Mouse (Mus musculus) layer of hippocampus, adult 18-20 months (tissue): ENCODE data around the gene Grcc10. TPM values are rescaled to one million over a fixed set of nuclear protein-coding genes. Genes with fewer than 3 reads are reported as not detected.

ENCODE experiments used
- DNase-seq, 2 experiments: peaks; one replicate each; pipeline ENCODE4 v3.0.0; 2022; ENCODE audit warnings: low spot score in 2 of 2
- long read RNA-seq: library from polyadenylated mRNA; stranded (forward); transcript quantifications from one replicate; pipeline ENCODE4 v2.0.0, GENCODE M21; 2021
- total RNA-seq, 2 experiments: library from RNA; stranded (reverse); gene quantifications; 2 replicates each; pipeline ENCODE4 v1.2.3; 2021

Grcc10 gene
- 100 to 1,000 TPM; 358 to 368 TPM for total RNA-seq
- long read RNA-seq, transcript Grcc10-201 (3 exons, 863 nt): major isoform, 125 of 140 reads
- long read RNA-seq, partial matches to known transcripts: 0 of 140 reads
- long read RNA-seq, other reads (novel, unspliced or antisense): 12 of 140 reads

GRCm38 (mm10) chr6:124740888-124741761 is at the start of gene Grcc10:
Grcc10 (minus strand) TSS chr6:124741374.
- DNase-seq: peak; percentile 87 to 91

- DNase-seq: no peak
Measured at GRCm38 (mm10) chr6:124790121-124790520, 48.9 kb upstream of the Grcc10 start.

- DNase-seq: no peak
Measured at GRCm38 (mm10) chr6:124789519-124789918, 48.3 kb upstream of the Grcc10 start.

GRCm38 (mm10) chr6:124787722-124788121 is 46.5 kb upstream of the Grcc10 start:
- DNase-seq: no peak

GRCm38 (mm10) chr6:124786756-124787420 is 45.7 kb upstream of the Grcc10 start:
- no peak for DNase-seq

GRCm38 (mm10) chr6:124782436-124782835 is 41.3 kb upstream of the Grcc10 start:
- no peak for DNase-seq

GRCm38 (mm10) chr6:124780917-124781316 is 39.7 kb upstream of the Grcc10 start:
- DNase-seq: no peak

GRCm38 (mm10) chr6:124779984-124780416 is 38.8 kb upstream of the Grcc10 start:
- DNase-seq: no peak

GRCm38 (mm10) chr6:124779222-124779983 is 38.2 kb upstream of the Grcc10 start, which contains the start of gene Lrrc23:
Lrrc23 (minus strand) TSS chr6:124779727.
- peak in 1 of 2 experiments; percentile 47 for DNase-seq

GRCm38 (mm10) chr6:124770511-124770910 is 29.3 kb upstream of the Grcc10 start:
- DNase-seq: no peak

- no peak for DNase-seq
Measured at GRCm38 (mm10) chr6:124770013-124770412, 28.8 kb upstream of the Grcc10 start.

- DNase-seq: peak in 1 of 2 experiments; percentile 84
Measured at GRCm38 (mm10) chr6:124769101-124769765, 28.1 kb upstream of the Grcc10 start, which contains the start of gene Eno2. Eno2 (minus strand) TSS chr6:124769673.

- DNase-seq: no peak
Measured at GRCm38 (mm10) chr6:124768704-124769044, 27.5 kb upstream of the Grcc10 start.

GRCm38 (mm10) chr6:124767920-124768703 is 26.9 kb upstream of the Grcc10 start:
- peak in 1 of 2 experiments; percentile 62 for DNase-seq

- DNase-seq: no peak
Measured at GRCm38 (mm10) chr6:124767536-124767919, 26.4 kb upstream of the Grcc10 start.

- no peak for DNase-seq
Measured at GRCm38 (mm10) chr6:124765951-124766350, 24.8 kb upstream of the Grcc10 start.

GRCm38 (mm10) chr6:124759259-124759658 is 18.1 kb upstream of the Grcc10 start:
- DNase-seq: peak; percentile 72 to 89

- no peak for DNase-seq
Measured at GRCm38 (mm10) chr6:124758849-124759232, 17.7 kb upstream of the Grcc10 start.

- DNase-seq: peak in 1 of 2 experiments; percentile 73
Measured at GRCm38 (mm10) chr6:124757909-124758848, 17.0 kb upstream of the Grcc10 start.
